Mouse (Mus musculus): Measurements from ENCODE around the gene Trdmt1.

Trdmt1 gene

DNA sequence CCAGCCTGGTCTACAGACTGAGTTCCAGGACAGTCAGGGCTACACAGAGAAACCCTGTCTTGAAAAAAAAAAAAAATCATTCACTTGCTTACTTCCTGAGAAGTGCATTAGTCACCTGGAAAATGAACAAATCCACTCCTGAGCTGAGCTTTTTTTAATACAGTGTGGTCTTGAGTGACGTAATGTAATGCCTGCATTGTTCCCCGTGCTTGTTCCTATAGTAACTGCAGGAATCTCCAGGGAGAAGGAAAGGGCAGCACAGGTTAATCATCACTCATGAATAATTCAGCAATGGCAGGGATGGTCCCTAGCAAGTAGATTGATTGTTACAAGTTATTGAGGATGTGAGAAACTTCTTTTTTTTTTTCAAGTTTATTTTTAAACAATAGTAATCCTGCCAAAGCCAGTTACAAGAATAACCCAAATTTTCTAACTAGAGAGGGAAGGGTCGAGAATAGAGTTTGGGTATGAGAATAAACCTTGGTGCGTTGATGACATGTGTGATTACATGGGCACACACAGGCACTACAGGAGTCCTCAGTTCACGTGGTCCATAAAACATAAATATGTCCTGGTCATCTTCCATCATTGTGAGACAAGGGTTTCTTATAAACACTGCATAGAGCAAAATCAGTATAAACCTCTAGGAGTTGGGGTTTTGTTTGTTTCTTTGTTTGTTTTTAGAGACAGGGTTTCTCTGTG lies 44.0 kb downstream of the Trdmt1 start:
- peak; percentile 24 for DNase-seq (ENCODE audit: low read depth, low spot score)

DNA sequence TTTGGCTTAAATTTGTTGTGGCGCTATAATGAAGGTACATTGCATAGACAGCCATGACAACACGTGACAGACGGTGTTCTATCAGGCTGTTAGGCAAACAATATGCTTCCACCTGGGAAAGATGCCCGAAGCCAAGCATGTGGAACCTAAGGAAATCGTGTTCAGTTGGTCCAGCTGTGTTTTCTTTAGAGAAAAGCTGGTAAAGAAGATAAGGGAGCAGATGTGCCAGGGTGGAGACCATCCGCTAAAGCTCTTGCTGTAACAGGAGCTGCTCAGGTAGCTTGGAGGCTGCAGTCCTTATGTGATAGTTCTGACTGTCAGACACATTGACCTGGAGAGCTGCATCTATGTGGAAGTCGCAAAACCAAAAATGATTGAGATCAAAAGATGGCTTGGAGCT lies 45.3 kb downstream of the Trdmt1 start:
- DNase-seq (ENCODE audit: low read depth, low spot score), result no peak

GRCm38 (mm10) chr2:13496087-13496486 lies 48.4 kb downstream of the Trdmt1 start:
- DNase-seq (ENCODE audit: low read depth, low spot score), result no peak

DNA sequence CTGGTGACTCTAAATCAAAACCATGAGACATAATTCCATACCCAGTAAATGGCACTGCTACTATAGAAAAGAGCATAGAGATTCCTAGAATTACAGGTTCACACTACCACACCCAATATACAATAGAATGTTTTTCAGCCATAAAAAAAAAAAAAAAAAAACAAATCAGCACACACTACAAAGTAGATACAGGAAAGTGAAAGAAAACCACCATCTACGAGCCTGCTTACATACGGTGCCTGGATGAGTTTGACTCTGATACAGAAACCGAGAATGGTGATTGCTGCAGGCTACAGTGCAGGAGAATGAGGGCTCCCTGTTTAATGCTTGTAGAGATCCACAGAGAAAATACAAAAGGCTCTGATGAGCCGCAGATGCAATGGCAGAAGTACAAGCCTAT lies 51.5 kb downstream of the Trdmt1 start:
- DNase-seq (ENCODE audit: low read depth, low spot score), result no peak

DNA sequence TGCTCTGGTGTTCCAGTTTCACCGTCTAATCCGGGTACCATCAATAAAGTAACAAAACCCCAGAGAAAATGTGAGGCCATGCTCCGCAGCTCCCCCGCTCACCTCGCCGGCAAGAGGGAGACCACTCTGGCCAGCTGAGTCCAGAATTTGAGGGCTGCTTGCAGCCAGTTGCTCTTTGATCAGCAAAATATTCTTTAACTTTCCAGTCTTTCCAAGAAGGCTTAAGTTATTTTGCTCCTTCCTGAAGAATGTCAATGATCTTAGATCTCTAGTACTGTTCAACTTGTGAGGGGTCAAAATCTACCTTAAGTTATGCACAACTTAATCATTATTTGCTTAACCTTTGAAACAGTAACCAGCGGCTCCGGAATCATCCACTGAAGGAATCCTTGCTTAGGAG lies 52.7 kb downstream of the Trdmt1 start, which contains the start of gene Cubn:
Cubn (minus strand) TSS at position 80 of the 400 bp plus-strand sequence.
- DNase-seq (ENCODE audit: low read depth, low spot score), result no peak

GRCm38 (mm10) chr2:13490480-13490879 lies 54.0 kb downstream of the Trdmt1 start:
- DNase-seq (ENCODE audit: low read depth, low spot score), result no peak

- no peak for DNase-seq (ENCODE audit: low read depth, low spot score)
These were observed 58.0 kb downstream of the Trdmt1 start for GRCm38 (mm10) chr2:13486470-13486869.

DNA sequence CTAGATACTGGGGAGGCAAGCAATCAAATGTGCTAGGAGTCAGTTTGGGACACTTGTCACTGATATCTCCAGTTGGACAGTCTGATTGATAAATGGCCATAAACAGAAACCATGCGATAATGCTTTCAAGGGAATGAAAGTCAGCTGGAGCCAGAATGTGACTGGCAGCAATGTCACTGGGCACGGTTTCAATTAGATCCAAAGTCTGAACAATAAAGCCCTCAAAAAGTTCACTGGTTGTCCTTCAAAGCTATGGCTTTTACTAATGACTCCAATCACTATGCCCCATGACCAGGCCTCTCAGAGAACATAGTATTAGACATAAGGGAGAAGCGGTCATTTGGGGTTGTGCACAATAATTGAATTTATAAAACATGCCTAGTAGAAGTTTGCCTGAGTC lies 59.9 kb downstream of the Trdmt1 start:
- DNase-seq (ENCODE audit: low read depth, low spot score), result no peak

DNA sequence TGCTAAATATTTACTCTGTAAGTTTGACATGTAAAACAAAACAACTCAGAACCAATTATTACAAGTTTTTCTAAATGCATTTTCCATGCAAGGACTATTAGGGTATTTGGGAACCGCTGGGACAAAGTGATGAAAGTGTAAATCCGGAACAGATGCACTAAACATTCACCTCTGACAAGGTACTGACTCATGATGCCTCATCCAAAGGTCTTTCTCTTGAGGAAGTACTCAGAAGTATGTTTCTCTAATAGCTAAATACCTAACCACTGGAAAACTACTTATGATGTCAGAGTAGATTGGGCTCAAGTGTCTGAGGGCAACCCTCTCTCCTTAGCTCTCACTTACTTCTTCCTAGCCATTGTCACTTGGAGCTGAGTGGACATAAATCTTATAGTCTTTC lies 63.7 kb downstream of the Trdmt1 start:
- DNase-seq (ENCODE audit: low read depth, low spot score), result no peak

DNA sequence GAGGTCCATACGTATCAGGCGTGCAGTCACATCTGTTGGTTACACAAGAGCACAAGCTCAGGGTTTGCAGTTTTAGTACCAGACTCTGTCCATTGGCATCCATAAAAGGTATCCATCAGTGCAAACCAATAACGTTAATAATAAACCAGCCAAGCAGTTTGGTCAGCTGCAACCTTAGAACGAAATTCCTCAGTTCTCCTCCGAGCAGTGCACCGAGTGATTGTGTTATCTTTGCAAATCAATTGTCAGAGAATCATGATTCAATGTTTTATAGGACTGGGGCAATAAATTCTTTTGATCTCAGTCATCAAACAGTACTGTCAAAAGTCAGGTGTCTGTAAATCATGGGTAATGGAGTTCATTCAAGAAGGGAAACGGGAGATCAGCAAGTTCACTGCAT lies 65.3 kb downstream of the Trdmt1 start:
- DNase-seq (ENCODE audit: low read depth, low spot score), result no peak

DNA sequence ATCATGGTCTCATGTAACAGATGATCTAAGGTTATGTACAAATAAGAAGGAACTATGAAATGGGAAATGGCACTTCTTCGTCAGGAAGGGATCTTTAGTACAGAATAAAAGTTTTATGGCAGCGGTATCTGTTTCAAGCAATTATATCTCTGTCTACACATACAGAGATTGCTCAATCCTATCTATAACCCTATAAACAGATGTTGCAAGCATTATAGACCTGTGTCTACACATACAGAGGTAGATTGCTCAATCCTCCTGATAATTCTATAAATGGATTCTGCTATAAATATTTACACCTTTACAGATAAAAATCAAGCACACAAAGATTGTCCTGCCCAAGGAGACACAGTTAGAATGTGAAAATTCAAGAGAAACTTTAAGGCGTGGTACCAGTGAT lies 74.4 kb downstream of the Trdmt1 start:
- DNase-seq (ENCODE audit: low read depth, low spot score), result no peak

- no peak for DNase-seq (ENCODE audit: low read depth, low spot score)
These were observed 74.8 kb downstream of the Trdmt1 start for GRCm38 (mm10) chr2:13469641-13470040.

DNA sequence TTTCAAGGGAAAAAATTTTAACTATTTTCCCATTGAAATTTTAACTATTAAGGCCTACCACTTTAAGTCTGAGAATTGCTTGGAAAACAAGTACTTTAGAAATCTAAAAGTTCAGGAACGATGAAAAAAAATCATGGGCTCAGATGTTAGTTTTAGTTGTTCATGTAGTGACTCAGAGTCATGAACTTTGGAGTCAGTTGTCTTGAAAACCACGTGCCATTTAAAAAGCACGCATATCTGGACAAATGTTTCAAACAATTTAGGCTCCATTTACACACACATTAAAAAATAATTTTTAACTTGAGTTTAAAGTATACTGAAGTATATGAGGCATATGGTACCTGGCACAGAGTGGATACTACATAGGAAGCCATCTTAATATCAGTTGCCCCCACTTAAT lies 77.8 kb downstream of the Trdmt1 start:
- no peak for DNase-seq (ENCODE audit: low read depth, low spot score)

Measured in telencephalon, adult 2 months (tissue).